Mouse (Mus musculus) spleen, adult 2 months (tissue): ENCODE data around the gene Heatr5a.

Source experiments
- CTCF ChIP-seq: fragments of 200-500 bp; IDR thresholded peaks from 2 replicates; pipeline ENCODE4 v1.5.1; 2011; ENCODE audit warnings: mild to moderate bottlenecking, inconsistent platforms; ENCODE audit not compliant: insufficient read depth, insufficient read length, insufficient replicate concordance; ENCODE audit errors: extremely low read depth
- POLR2A ChIP-seq: fragments of 200-500 bp; IDR thresholded peaks from 2 replicates; pipeline ENCODE4 v1.6.1; 2011; ENCODE audit warnings: low read depth, low read length, inconsistent platforms

GRCm38 (mm10) chr12:51969092-51969491 lies 2.0 kb downstream of the Heatr5a start:
- TF ChIP-seq CTCF (no peak), POLR2A (no peak)
